ENCODE assay signal across 8 mouse cellular contexts in the genomic region with DNA sequence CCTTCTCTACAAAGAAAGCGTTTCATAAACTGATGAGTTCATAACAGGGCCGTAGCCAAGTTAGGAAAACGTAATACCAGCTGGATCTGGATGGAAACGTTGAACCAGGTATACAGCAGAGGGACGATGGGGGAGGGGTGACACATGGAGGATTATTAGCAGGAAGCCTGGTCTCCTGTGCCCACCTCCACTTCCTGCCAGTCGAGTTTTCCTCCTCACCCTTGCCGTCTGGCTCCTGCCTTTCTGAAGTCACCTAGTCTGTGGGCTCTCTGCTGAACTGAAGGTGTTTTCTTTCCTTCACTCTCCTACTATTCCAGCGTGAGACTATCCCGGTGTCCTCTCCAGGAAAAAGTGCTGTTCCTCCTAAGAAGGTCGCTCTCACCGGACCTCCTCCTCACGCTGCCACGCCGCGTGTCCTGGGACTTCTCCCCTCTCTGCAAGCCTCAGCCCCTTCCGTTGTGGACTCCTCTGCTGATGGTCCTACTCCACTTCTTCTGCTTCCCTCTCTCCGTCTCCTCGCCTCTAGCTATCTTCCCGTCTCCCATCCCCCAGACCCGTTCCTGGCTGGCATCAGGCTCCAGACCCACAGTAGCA. TPM values are rescaled to one million over a fixed set of nuclear protein-coding genes. Genes with fewer than 3 reads are reported as not detected.
DNase-seq lines count a peak whose midpoint lies in the region; ATAC-seq lines count a peak whose summit lies in the region.

No protein-coding gene starts in this region.

- 0 out of 2 replicates have a peak, but pooled peaks cover 5% of the 10 kb centered on the region for H3K4me1 ChIP-seq in heart, embryonic 11.5 days (ENCODE audit: control insufficient read depth, insufficient read depth, low read length)
- H3K4me1 ChIP-seq in forebrain, embryonic 10.5 days, result peaks cover 11% of the 10 kb centered on the region
- H3K4me1 ChIP-seq in neural tube, embryonic 15.5 days, result peaks cover 15% of the 10 kb centered on the region

- peak overlapping the region; percentile 60 for H3K4me2 ChIP-seq in heart, embryonic 11.5 days
- H3K4me2 ChIP-seq in neural tube, embryonic 15.5 days, result peak overlapping the region; percentile 51

- no peak overlapping the region for H3K27ac ChIP-seq in heart, embryonic 11.5 days (ENCODE audit: low read depth, low read length)
- H3K27ac ChIP-seq in forebrain, embryonic 10.5 days, result peak overlapping the region; percentile 5; the same call in 1 of the 2 replicates
- H3K27ac ChIP-seq in neural tube, embryonic 15.5 days (replicated peaks), result peak overlapping the region; percentile 56

- H3K9ac ChIP-seq in heart, embryonic 11.5 days (ENCODE audit: low read depth, low read length), result peak overlapping the region; percentile 50
- H3K9ac ChIP-seq in neural tube, embryonic 15.5 days (replicated peaks), result peak overlapping the region; percentile 32

- intact Hi-C loops in heart, postnatal 10 days (cut with DNase I), result loop anchor here (1.0 to 10.0 kb wide), 4 partner anchors 71 to 862 kb away; no protein-coding TSS in a partner anchor

- peak overlapping the region; percentile 30 for H3K4me3 ChIP-seq in heart, embryonic 11.5 days (ENCODE audit: low read depth, low read length)
- peak overlapping the region; percentile 35 for H3K4me3 ChIP-seq in forebrain, embryonic 10.5 days
- H3K4me3 ChIP-seq in neural tube, embryonic 15.5 days (replicated peaks), result peak overlapping the region; percentile 19

- H3K27me3 ChIP-seq in heart, embryonic 11.5 days (ENCODE audit: control insufficient read depth, insufficient read depth, low read length), result no peaks in the 10 kb centered on the region
- peaks cover 10% of the 10 kb centered on the region for H3K27me3 ChIP-seq in forebrain, embryonic 10.5 days (ENCODE audit: poor library complexity, severe bottlenecking)
- 0 out of 2 replicates have a peak, but pooled peaks cover 2% of the 10 kb centered on the region for H3K27me3 ChIP-seq in neural tube, embryonic 15.5 days (replicated peaks)

- H3K36me3 ChIP-seq in heart, embryonic 11.5 days (ENCODE audit: control insufficient read depth, insufficient read depth, low read length), result no peaks in the 10 kb centered on the region
- H3K36me3 ChIP-seq in forebrain, embryonic 10.5 days (replicated peaks), result no peaks in the 10 kb centered on the region
- no peaks in the 10 kb centered on the region for H3K36me3 ChIP-seq in neural tube, embryonic 15.5 days

- ATAC-seq in heart, embryonic 11.5 days (replicated peaks; ENCODE audit: insufficient number of reproducible peaks, low FRiP score, low TSS enrichment), result no peak
- peak; percentile 66; the same call in 1 of the 2 replicates for ATAC-seq in neural tube, embryonic 15.5 days (ENCODE audit: low FRiP score)

- H3K9me3 ChIP-seq in heart, embryonic 11.5 days (replicated peaks; ENCODE audit: control insufficient read depth, low read length), result no peaks in the 10 kb centered on the region
- no peaks in the 10 kb centered on the region for H3K9me3 ChIP-seq in forebrain, embryonic 10.5 days
- no peaks in the 10 kb centered on the region for H3K9me3 ChIP-seq in neural tube, embryonic 15.5 days (replicated peaks)

- WGBS in heart, embryonic 11.5 days (ENCODE audit: insufficient replicate concordance), result 28% methylated on average over 20 of the region's 20 CpGs
- 43% methylated on average over 20 of the region's 20 CpGs for WGBS in forebrain, embryonic 10.5 days
- 43% methylated on average over 20 of the region's 20 CpGs for WGBS in neural tube, embryonic 15.5 days

- DNase-seq in heart, postnatal 10 days, result no peak
- peak; percentile 29 for DNase-seq in adrenal gland, postnatal 25 days
- no peak for DNase-seq in forebrain, embryonic 10.5 days (ENCODE audit: extremely low spot score, low spot score)
- peak; percentile 9 to 51 for DNase-seq in kidney, postnatal 36 days
- no peak for DNase-seq in urinary bladder, postnatal 4 days (ENCODE audit: low spot score in 2 of 2)
- no peak for DNase-seq in gastrocnemius, postnatal 4 days (ENCODE audit: low spot score in 2 of 2)

RNA-seq across cellular contexts. Expression of gene Eid1, which starts 12.3 kb away (rescaled TPM):
- 182 and 197 TPM in 2 replicates for polyA plus RNA-seq in heart, embryonic 11.5 days (2014; fragmentation: Nextera tagmentation; extraction: Ambion mirVana)
- 10 to 100 TPM; 73.4 to 85.2 TPM for total RNA-seq in heart, postnatal 10 days (2021)
- 104 and 123 TPM in 2 replicates for total RNA-seq in adrenal gland, postnatal 25 days (2021)
- 123 and 126 TPM in 2 replicates for polyA plus RNA-seq in forebrain, embryonic 10.5 days (2016; fragmentation: Nextera tagmentation; extraction: Ambion mirVana)
- 342 and 377 TPM in 2 replicates for polyA plus RNA-seq in neural tube, embryonic 15.5 days (2015; fragmentation: Nextera tagmentation; extraction: Ambion mirVana)
- total RNA-seq in gastrocnemius, postnatal 4 days (2021), result 100 to 1,000 TPM; 115 TPM

RNA-seq across cellular contexts. Expression of gene Cep152, which starts 35.7 kb away (rescaled TPM):
- 5.2 and 5.3 TPM in 2 replicates for polyA plus RNA-seq in heart, embryonic 11.5 days (2014; fragmentation: Nextera tagmentation; extraction: Ambion mirVana)
- 1 to 10 TPM; 2.3 to 2.4 TPM for total RNA-seq in heart, postnatal 10 days (2021)
- 5.1 TPM in 2 replicates for total RNA-seq in adrenal gland, postnatal 25 days (2021)
- 12.4 and 12.5 TPM in 2 replicates for polyA plus RNA-seq in forebrain, embryonic 10.5 days (2016; fragmentation: Nextera tagmentation; extraction: Ambion mirVana)
- polyA plus RNA-seq in neural tube, embryonic 15.5 days (2015; fragmentation: Nextera tagmentation; extraction: Ambion mirVana), result 2.1 and 2.8 TPM in 2 replicates
- 1 to 10 TPM; 3.5 to 4.4 TPM for total RNA-seq in gastrocnemius, postnatal 4 days (2021)

Comparison
In these comparisons a context has a peak if more than half of its experiments do, and no peak if none do; other contexts are left out.
1. DNase-seq: peak in adrenal gland, postnatal 25 days (single experiment) and kidney, postnatal 36 days (2 of 2); none in heart, postnatal 10 days (0 of 2), forebrain, embryonic 10.5 days (single experiment), urinary bladder, postnatal 4 days (0 of 2) and gastrocnemius, postnatal 4 days (0 of 2).
2. Peak in every context shown above with its lines, with median percentiles within 50 percentile points of each other: H3K4me3 ChIP-seq.